Mouse (Mus musculus) urinary bladder, postnatal 10 days (tissue): ENCODE results near the gene Mrps7.
"Not testable (repeated sequence)": the region's sequence is repeated elsewhere in the genome, so short reads cannot be mapped to it uniquely, and the experiment has no call there.

ENCODE experiments used
- DNase-seq: peaks from one replicate; pipeline ENCODE4 v3.0.0; 2022; ENCODE audit warnings: low spot score

Gene Mrps7

GRCm38 (mm10) chr11:115628465-115629101 lies 24.9 kb downstream of the Mrps7 start:
- no peak for DNase-seq

DNA sequence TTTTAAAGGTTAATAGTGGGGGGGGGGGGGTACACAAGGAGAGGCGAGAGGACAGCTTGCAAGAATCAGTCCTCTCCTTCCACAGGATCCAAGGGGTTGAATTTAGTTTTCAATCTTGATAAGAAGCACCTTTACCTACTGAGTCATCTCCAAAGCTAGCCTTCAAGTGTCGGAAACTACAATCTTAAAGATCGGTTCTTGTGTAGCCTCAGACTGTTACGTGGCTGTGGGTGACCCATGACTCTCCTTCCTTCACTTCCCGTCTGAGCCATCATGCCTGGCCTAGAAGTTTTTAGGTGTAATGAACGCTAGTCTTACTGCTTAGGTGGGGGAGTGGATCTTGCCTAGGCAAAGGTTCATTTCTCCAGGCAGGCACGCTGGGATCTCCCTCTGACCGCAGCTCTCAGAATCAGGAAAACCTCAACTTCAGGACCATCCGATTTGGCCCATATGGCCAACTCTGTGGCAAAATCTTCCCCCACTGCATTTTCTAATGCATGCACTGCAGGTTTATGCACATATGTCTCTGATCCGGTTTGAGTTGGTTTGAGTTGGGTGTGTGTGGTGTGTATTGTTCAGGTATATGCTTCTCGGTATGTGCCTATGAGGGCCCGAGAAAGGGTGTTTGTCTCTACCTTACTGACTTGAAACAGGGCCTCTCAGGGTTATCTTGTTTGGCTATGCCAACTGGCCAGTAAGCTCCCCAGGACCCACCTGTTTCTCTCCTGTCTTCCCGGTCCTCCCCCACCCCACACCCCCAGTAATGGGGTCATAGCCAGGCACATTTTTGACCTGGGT lies 26.2 kb downstream of the Mrps7 start:
- DNase-seq, result no peak

- DNase-seq, result no peak
These were observed 27.1 kb downstream of the Mrps7 start for GRCm38 (mm10) chr11:115630532-115631504.

- DNase-seq, result no peak
These were observed 27.8 kb downstream of the Mrps7 start for GRCm38 (mm10) chr11:115631505-115631890.

- DNase-seq, result no peak
These were observed 28.5 kb downstream of the Mrps7 start for GRCm38 (mm10) chr11:115632247-115632646.

GRCm38 (mm10) chr11:115632862-115633261 lies 29.1 kb downstream of the Mrps7 start:
- no peak for DNase-seq

- no peak for DNase-seq
These were observed 30.4 kb downstream of the Mrps7 start for GRCm38 (mm10) chr11:115634109-115634508.

- DNase-seq, result no peak
These were observed 31.3 kb downstream of the Mrps7 start for GRCm38 (mm10) chr11:115635041-115635440.

GRCm38 (mm10) chr11:115635484-115635883 lies 31.8 kb downstream of the Mrps7 start:
- no peak for DNase-seq

DNA sequence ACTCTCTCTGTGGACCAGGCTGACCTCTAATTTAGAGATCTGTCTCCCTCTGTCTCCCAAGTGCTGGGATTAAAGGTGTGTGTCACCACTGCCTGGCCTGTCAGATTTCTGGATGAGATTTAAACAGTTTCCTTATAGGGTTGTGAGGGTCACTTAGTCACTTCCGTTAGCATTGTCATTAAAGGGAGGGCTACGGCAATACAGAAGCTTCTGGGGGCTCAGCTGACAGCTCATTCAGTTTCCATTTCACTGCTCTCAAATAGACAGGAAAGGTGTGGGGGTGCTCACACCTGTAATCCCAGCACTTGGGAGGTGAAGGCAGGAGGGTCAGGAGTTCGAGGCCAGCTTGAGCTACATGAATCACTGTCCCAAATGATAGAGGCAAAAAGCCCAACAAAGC lies 33.2 kb downstream of the Mrps7 start:
- DNase-seq, result no peak

DNA sequence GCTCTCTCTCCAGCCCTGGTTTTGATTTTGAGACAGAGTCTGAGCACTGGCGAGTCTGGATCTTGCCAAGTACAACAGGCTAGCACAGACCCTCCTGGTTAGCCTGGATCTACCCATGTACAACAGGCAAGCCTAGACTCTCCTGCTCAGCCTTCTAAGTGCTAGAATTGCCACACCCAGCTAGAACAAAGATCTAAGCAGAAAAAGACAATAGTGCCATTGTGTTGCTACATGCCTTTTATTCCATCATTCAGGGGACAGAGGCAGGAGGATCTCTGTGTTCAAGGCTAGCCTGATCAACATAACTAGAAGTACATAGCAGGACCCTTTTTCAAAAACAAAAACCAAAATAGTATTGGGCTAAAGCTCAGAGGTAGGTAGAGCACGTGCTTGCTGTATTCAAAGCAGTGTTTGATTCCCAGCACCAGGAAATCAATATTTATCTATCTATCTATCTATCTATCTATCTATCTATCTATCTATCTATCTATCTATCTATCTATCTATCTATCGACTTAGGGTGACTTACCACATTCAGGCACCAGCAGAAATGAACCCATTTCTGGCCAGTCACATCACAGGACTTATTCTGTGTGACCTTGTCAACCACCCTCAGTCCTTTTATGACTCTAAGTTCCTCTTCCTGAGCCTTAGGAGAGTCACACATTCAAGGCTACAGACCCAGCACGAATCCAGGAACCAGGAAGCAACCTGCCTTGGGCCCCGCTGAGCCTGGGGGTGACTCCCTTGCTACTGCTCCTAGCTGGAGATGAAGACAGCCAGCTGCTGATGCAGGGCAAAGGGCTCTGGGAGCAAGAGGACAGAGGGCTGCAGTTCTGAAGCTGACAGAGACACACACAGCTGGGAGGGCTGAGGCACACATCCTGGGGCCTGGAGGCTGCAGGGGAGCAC lies 35.0 kb downstream of the Mrps7 start:
- no peak for DNase-seq

GRCm38 (mm10) chr11:115639540-115639939 lies 35.8 kb downstream of the Mrps7 start:
- no peak for DNase-seq

DNA sequence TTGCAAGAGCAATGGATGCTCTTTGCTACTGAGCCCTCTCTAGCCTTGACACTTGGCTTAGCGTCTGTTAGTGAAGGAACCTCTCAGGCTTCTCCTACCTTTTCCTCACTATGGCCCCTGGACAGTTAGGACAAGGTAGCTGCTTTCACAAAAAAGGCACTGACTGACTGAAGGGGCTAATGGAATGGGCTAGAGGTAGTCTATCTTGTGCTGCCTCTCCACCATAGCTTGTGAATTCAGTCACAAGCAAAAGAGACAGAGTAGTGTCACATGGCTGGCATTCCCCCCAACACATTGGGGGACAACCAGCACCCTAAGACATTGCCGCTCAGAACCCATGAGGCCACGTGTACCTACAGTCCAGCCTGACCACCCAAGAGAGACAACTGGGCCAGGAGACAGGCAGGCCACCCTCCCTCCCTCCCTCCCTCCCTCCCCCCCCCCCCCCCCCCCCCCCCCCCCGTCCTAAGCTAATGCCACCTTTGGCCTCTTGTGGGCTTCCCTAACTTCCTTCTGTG lies 36.6 kb downstream of the Mrps7 start:
- no peak for DNase-seq

- no peak for DNase-seq
These were observed 37.4 kb downstream of the Mrps7 start for GRCm38 (mm10) chr11:115640978-115641663.

- DNase-seq, result no peak
These were observed 37.9 kb downstream of the Mrps7 start for GRCm38 (mm10) chr11:115641664-115642036.

GRCm38 (mm10) chr11:115642705-115643104 lies 39.0 kb downstream of the Mrps7 start:
- DNase-seq, result no peak

DNA sequence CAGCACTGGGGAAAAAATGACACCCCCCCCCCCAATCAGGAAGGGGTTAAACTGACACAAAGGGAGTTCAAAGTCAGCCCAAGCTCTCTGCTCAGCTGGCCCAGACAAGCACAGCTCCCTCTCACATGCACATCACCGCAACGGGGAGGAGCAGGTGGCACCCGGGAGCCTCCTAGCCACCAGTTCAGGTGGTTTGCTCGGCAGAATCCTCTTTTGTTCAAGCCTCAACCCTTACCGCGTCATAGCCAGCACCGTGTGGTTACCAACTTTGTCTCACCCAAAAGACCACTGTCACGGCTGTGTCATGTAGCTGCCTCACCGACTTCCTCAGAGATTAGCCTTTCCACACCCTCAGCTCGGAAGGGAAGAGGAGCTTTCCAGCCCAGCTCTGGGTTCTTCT lies 39.5 kb downstream of the Mrps7 start:
- no peak for DNase-seq

GRCm38 (mm10) chr11:115644308-115644707 lies 40.6 kb downstream of the Mrps7 start:
- DNase-seq, result no peak

DNA sequence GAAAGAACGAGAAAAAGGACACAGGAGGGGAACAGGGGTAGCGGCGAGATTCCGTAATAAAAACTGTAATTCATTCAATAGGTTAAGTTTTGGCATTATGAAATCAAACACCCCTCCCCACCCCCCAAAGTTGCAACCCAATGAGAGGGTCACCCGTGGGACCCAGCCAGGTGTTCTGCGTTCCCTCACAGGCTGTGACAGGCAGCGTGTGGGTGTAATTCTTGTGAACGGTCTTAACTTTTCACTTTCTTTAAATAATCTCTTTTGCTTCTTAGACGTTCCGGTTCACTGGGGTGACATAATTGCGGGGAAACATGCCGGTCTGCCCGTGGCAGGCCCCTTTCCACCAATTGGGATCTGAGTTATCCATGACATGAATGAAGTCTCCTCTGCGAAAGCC lies 41.8 kb downstream of the Mrps7 start:
- not testable (repeated sequence) for DNase-seq

GRCm38 (mm10) chr11:115646439-115646838 lies 42.7 kb downstream of the Mrps7 start:
- DNase-seq, result no peak

DNA sequence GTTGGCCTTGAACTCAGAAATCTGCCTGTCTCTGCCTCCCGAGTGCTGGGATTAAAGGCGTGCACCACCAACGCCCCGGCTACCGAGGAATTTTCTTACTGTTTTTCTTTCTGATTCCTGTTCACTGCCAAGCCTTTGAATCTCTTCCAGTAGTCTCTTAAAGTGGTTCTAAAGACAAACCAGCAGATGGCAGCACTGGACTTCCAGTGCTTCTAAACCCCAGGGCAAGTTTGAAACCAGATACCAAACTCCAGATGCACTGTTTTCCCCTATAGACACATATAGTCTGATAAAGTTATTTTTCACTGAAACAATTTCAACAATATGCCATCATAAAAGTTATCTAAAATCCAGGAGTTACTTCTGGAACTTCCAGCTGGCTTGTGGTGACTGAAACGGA lies 43.7 kb downstream of the Mrps7 start:
- no peak for DNase-seq
